Mouse (Mus musculus): ENCODE results near the gene Nin.

DNA sequence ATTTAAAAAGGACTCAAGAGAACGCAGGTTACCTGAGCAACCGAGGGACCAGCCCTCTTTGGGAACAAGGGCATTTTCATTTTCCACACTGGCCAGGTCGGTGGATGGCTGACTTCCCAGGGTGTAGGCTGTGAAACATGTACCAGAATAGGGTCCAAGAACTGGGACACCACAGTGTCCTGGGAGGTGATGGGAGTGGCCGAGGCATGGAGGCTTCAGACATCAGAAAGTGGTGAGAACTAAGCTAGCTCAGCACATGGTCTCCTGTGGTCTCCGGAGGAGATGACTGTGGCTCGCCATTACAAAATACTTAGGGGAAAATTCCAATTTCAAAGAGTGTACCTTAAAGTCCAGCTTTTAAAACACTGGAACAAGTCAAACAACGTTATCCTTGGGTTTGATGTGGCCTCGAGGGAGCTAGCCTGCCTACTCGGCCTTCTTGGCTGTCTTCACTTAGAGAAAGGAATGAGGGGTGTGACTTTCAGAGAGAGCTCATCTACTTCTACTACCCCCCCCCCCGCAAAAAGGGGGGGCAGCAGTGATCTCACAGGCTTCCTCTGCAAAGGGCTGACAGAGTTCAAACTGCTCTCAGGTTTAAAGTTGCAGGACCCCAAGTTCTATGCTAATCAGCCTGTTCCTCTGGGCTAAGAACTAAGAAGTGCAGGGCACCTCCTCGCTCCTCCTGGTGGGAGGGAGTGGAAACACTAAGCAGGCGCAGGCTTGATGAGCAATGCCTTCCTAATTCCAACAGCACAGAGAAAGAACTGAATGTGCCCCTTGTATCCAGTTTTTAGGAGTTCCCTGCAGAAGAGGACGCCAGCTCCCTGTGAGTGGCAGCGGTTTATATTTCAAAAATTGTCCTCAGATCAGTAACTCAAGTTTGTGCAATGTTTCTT lies 54.3 kb downstream of the Nin start:
- TF ChIP-seq CTCF (IDR thresholded peaks at IDR 0.05) (peak; percentile 46), POLR2A (IDR thresholded peaks at IDR 0.05; ENCODE audit: insufficient read depth, low read depth, low read length) (no peak), EP300 (IDR thresholded peaks at IDR 0.05; ENCODE audit: insufficient read depth, low read depth, low read length) (0 out of 2 replicates have a peak, but pooled peaks have one; percentile 4)

Data from heart, adult 2 months (tissue).